Mouse (Mus musculus): Measurements from ENCODE around the gene Olfr1263. TPM values are rescaled to one million over a fixed set of nuclear protein-coding genes. Genes with fewer than 3 reads are reported as not detected.

Olfr1263 gene
- total and polyA plus RNA-seq, 3 experiments, result not detected

DNA sequence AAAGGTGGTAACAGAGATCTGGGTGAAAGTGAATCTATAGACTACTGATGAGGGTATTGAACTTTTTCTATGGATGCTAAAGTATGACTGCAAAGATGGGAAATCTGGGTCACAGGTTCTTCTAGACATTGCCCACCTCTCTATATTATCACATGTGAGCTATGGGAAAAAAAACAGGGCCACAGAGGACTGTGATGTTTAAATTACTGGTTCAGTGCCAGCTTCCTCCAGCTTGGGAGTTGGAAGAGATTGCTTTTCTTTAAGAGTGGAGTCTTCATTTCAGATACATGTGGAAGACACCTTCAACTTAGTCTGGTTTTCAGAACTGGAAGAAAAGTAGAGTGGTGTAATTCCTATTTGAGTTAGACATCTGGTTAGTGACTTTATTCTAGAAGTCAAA lies 23.1 kb downstream of the Olfr1263 start, which contains the start of gene Olfr1265:
Gene Olfr1265, plus strand, starts transcription at position 301 of the 400 bp plus-strand sequence.
- intact Hi-C loops (cut with DNase I), result no loop called here
- Histone ChIP-seq H3K9ac (ENCODE audit: low read depth, low read length) (no peak within 1 kb of the TSS), H3K4me3 (no peak within 1 kb of the TSS), H3K27ac (no peak within 1 kb of the TSS), H3K36me3 (ENCODE audit: control insufficient read depth, insufficient read depth, low read length) (no peaks in the 10 kb centered on the region), H3K79me2 (replicated peaks; ENCODE audit: control insufficient read depth, insufficient read depth, low read length) (no peaks in the 10 kb centered on the region), H3K27me3 (ENCODE audit: control insufficient read depth, insufficient read depth, low read length) (no peaks in the 10 kb centered on the region), H3K4me1 (ENCODE audit: control insufficient read depth, insufficient read depth, low read length) (no peaks in the 10 kb centered on the region)
- DNase-seq, result no peak
- no peak for TF ChIP-seq EP300 (IDR thresholded peaks at IDR 0.05; ENCODE audit: insufficient read depth, low read depth, low read length)
- no peak for TF ChIP-seq POLR2A (IDR thresholded peaks at IDR 0.05; ENCODE audit: insufficient read depth, low read depth, low read length)
- no peak for TF ChIP-seq CTCF (IDR thresholded peaks at IDR 0.05)

DNA sequence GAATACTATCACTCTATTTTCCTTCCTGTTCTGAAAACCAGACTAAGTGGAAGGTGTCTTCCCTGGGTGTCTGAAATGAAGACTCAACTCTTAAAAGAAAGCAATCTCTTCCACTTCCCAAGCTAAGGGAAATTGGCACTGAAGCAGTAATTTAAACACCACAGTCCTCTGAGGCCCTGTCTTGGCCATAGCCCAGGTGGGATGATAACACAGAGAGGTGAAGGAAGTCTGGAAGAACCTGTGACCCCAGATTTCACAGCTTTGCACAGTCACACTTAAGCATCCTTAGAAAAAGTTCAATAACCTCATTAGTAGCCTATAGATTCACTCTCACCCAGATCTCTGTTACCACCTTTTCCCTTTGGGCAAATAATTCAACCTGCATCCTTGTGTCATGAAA lies 51.6 kb downstream of the Olfr1263 start, which contains the start of gene Olfr140:
Gene Olfr140, minus strand, starts transcription at position 101 of the 400 bp plus-strand sequence.
- Histone ChIP-seq H3K36me3 (ENCODE audit: control insufficient read depth, insufficient read depth, low read length) (no peaks in the 10 kb centered on the region), H3K9ac (ENCODE audit: low read depth, low read length) (no peak within 1 kb of the TSS), H3K4me3 (no peak within 1 kb of the TSS), H3K27me3 (ENCODE audit: control insufficient read depth, insufficient read depth, low read length) (no peaks in the 10 kb centered on the region), H3K4me1 (ENCODE audit: control insufficient read depth, insufficient read depth, low read length) (no peaks in the 10 kb centered on the region), H3K79me2 (replicated peaks; ENCODE audit: control insufficient read depth, insufficient read depth, low read length) (no peaks in the 10 kb centered on the region), H3K27ac (no peak within 1 kb of the TSS)
- DNase-seq, result no peak
- intact Hi-C loops (cut with DNase I), result no loop called here
- TF ChIP-seq POLR2A (IDR thresholded peaks at IDR 0.05; ENCODE audit: insufficient read depth, low read depth, low read length), result no peak
- TF ChIP-seq CTCF (IDR thresholded peaks at IDR 0.05), result no peak
- TF ChIP-seq EP300 (IDR thresholded peaks at IDR 0.05; ENCODE audit: insufficient read depth, low read depth, low read length), result no peak

Other genes starting within 250 kb of the Olfr1263 start
- not detected for gene Olfr1254, start 218.5 kb upstream of the Olfr1263 start, total RNA-seq (2021)
- not detected in 2 replicates for gene Olfr1254, start 218.5 kb upstream of the Olfr1263 start, polyA plus RNA-seq (2012; rRNA removed)
- gene Olfr1255, start 200.1 kb upstream of the Olfr1263 start, total RNA-seq (2021), result not detected
- gene Olfr1255, start 200.1 kb upstream of the Olfr1263 start, polyA plus RNA-seq (2012; rRNA removed), result not detected in 2 replicates
- gene Olfr1256, start 170.6 kb upstream of the Olfr1263 start, total RNA-seq (2021), result not detected
- gene Olfr1256, start 170.6 kb upstream of the Olfr1263 start, polyA plus RNA-seq (2012; rRNA removed), result not detected in 2 replicates
- gene Olfr48, start 163.9 kb upstream of the Olfr1263 start, total RNA-seq (2021), result not detected
- not detected in 2 replicates for gene Olfr48, start 163.9 kb upstream of the Olfr1263 start, polyA plus RNA-seq (2012; rRNA removed)
- gene Olfr1257, start 133.7 kb upstream of the Olfr1263 start, total RNA-seq (2021), result not detected
- gene Olfr1257, start 133.7 kb upstream of the Olfr1263 start, polyA plus RNA-seq (2012; rRNA removed), result not detected in 2 replicates
- gene Olfr1258, start 84.8 kb upstream of the Olfr1263 start, total RNA-seq (2021), result not detected
- gene Olfr1258, start 84.8 kb upstream of the Olfr1263 start, polyA plus RNA-seq (2012; rRNA removed), result not detected in 2 replicates
- not detected for gene Olfr1259, start 63.5 kb upstream of the Olfr1263 start, total RNA-seq (2021)
- gene Olfr1259, start 63.5 kb upstream of the Olfr1263 start, polyA plus RNA-seq (2012; rRNA removed), result not detected in 2 replicates
- not detected for gene Olfr1260, start 37.8 kb upstream of the Olfr1263 start, total RNA-seq (2021)
- not detected in 2 replicates for gene Olfr1260, start 37.8 kb upstream of the Olfr1263 start, polyA plus RNA-seq (2012; rRNA removed)
- not detected for gene Olfr1261, start 20.9 kb upstream of the Olfr1263 start, total RNA-seq (2021)
- not detected in 2 replicates for gene Olfr1261, start 20.9 kb upstream of the Olfr1263 start, polyA plus RNA-seq (2012; rRNA removed)
- gene Olfr1262, start 12.0 kb upstream of the Olfr1263 start, total RNA-seq (2021), result not detected
- gene Olfr1262, start 12.0 kb upstream of the Olfr1263 start, polyA plus RNA-seq (2012; rRNA removed), result not detected in 2 replicates
- not detected for gene Olfr1264, start 13.4 kb downstream of the Olfr1263 start, total RNA-seq (2021)
- gene Olfr1264, start 13.4 kb downstream of the Olfr1263 start, polyA plus RNA-seq (2012; rRNA removed), result not detected in 2 replicates
- gene Olfr1265, start 23.2 kb downstream of the Olfr1263 start, total RNA-seq (2021), result not detected
- not detected in 2 replicates for gene Olfr1265, start 23.2 kb downstream of the Olfr1263 start, polyA plus RNA-seq (2012; rRNA removed)
- gene Olfr140, start 51.5 kb downstream of the Olfr1263 start, total RNA-seq (2021), result not detected
- gene Olfr140, start 51.5 kb downstream of the Olfr1263 start, polyA plus RNA-seq (2012; rRNA removed), result not detected in 2 replicates
- not detected for gene Olfr1269, start 109.3 kb downstream of the Olfr1263 start, total RNA-seq (2021)
- not detected in 2 replicates for gene Olfr1269, start 109.3 kb downstream of the Olfr1263 start, polyA plus RNA-seq (2012; rRNA removed)
- gene Olfr32, start 130.2 kb downstream of the Olfr1263 start, total RNA-seq (2021), result not detected
- gene Olfr32, start 130.2 kb downstream of the Olfr1263 start, polyA plus RNA-seq (2012; rRNA removed), result not detected in 2 replicates
- not detected for gene Olfr1270, start 141.0 kb downstream of the Olfr1263 start, total RNA-seq (2021)
- gene Olfr1270, start 141.0 kb downstream of the Olfr1263 start, polyA plus RNA-seq (2012; rRNA removed), result not detected in 2 replicates
- gene Olfr1506, start 212.4 kb downstream of the Olfr1263 start, total RNA-seq (2021), result not detected
- not detected in 2 replicates for gene Olfr1506, start 212.4 kb downstream of the Olfr1263 start, polyA plus RNA-seq (2012; rRNA removed)
- not detected for gene Olfr142, start 245.5 kb downstream of the Olfr1263 start, total RNA-seq (2021)
- not detected in 2 replicates for gene Olfr142, start 245.5 kb downstream of the Olfr1263 start, polyA plus RNA-seq (2012; rRNA removed)